Mouse (Mus musculus): ENCODE data around the gene Agbl2. TPM values are rescaled to one million over a fixed set of nuclear protein-coding genes. Genes with fewer than 3 reads are reported as not detected.

The Agbl2 gene
- polyA plus RNA-seq, 1 experiment: 2.6 TPM

- DNase-seq (ENCODE audit: low spot score): no peak
These were observed 88.8 kb downstream of the Agbl2 start for GRCm38 (mm10) chr2:90871180-90871961.

GRCm38 (mm10) chr2:90874025-90874424 is 91.5 kb downstream of the Agbl2 start:
- no peak for DNase-seq (ENCODE audit: low spot score)

- no peak for DNase-seq (ENCODE audit: low spot score)
These were observed 92.7 kb downstream of the Agbl2 start for GRCm38 (mm10) chr2:90875239-90875638.

DNA sequence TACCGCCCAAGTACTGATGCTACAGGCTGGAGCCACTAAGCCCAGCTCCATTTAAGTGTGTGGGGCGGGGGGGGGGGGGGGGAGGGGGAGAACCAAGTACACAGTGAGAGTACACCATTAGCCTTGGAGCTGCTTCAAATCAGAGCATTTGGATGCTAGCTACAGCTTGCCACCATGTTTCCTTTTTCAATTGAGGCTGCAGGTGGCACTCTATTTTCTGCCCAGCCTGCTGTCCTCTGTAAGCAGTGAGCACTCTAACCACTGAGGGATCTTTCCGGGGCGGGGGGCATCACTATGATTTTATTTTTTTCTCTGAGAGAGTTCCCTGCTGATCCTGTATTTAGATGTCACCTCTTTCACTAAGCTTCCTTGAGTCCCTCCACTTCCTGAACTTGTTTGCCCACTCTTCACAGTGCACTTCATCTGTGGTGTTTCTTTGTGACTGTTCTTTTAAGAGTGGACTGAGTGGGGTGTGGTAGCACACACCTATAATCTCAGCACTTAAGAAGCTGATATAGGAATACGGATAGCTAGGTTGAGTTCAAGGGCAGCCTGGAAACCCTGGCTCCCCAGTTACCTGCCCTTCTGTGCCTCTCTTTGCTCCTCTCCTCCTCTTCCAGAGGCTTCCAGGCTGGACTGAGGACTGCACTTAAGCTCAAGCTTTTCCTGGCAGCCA is 95.2 kb downstream of the Agbl2 start:
- DNase-seq (ENCODE audit: low spot score): no peak

- DNase-seq (ENCODE audit: low spot score): no peak
These were observed 96.9 kb downstream of the Agbl2 start for GRCm38 (mm10) chr2:90879419-90879818.

DNA sequence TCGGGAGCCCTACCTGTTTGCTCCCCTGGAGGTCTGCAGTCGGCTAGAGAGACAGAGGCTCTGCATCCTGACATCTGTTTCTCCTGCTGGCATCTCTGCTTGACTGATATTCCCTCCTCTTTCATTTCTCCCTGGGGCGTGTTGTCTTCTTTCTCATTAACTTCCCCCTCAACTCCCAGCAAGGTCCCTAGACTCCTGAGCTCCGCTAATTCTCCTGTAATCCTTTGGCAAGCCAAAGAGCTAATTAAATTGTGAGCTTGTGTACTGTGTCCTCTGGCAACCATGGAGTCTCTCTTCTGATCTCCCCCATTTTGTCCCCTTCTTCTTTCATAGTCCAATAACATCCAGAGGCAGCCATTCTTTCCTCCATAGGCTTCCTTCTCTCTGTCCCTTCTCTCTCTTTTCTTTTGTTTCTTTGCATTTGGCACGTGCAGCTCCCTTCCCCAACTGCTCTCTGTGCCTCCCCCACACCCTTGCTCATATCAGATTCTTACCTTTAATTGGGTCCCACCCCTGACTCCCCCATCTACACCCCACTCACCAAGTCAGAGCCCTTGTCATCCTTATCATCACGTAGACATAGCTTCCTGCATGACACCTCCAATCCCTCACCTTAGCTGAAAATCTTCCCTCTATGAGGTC is 97.7 kb downstream of the Agbl2 start:
- no peak for DNase-seq (ENCODE audit: low spot score)

GRCm38 (mm10) chr2:90881824-90882223 is 99.3 kb downstream of the Agbl2 start:
- no peak for DNase-seq (ENCODE audit: low spot score)

Other genes starting within 250 kb of the Agbl2 start
- gene Ptprj, start 202.1 kb upstream of the Agbl2 start, polyA plus RNA-seq (2012; rRNA removed): 7.1 and 10.1 TPM in 2 replicates
- gene Nup160, start 105.5 kb upstream of the Agbl2 start, polyA plus RNA-seq (2012; rRNA removed): 13.6 and 13.9 TPM in 2 replicates
- 43.2 and 55.3 TPM in 2 replicates for gene Fnbp4, start 37.4 kb upstream of the Agbl2 start, polyA plus RNA-seq (2012; rRNA removed)
- 135 and 146 TPM in 2 replicates for gene Mtch2, start 64.4 kb downstream of the Agbl2 start, polyA plus RNA-seq (2012; rRNA removed)
- gene C1qtnf4, start 103.1 kb downstream of the Agbl2 start, polyA plus RNA-seq (2012; rRNA removed): 4.9 and 7.2 TPM in 2 replicates
- gene Kbtbd4, start 122.0 kb downstream of the Agbl2 start, polyA plus RNA-seq (2012; rRNA removed): 15.5 and 17.9 TPM in 2 replicates
- 153 and 162 TPM in 2 replicates for gene Ndufs3, start 122.1 kb downstream of the Agbl2 start, polyA plus RNA-seq (2012; rRNA removed)
- gene Celf1, start 157.7 kb downstream of the Agbl2 start, polyA plus RNA-seq (2012; rRNA removed): 90.1 and 90.7 TPM in 2 replicates

Data from urinary bladder, adult 2 months (tissue).